Mouse (Mus musculus) liver, embryonic 16.5 days (tissue): ENCODE measurements at regions not wholly inside any gene's neighbourhood (a gene's known extent, or its start where the extent isn't known, plus 50 kb on each side); places are given as distances from the start of the nearest gene placed in this dataset.

Experiments used
- ATAC-seq: fragments of 200-750 bp; cut with Nextera tagmentation; 2 replicates; pipeline ENCODE4 v1.8.0; 2017; ENCODE audit warnings: low read depth, mild to moderate bottlenecking, moderate number of reproducible peaks, moderate library complexity
- H3K27ac ChIP-seq: fragments of 300-500 bp; sonication (generic); 2 replicates; pipeline ENCODE4 v1.5.1; 2014; ENCODE audit warnings: mild to moderate bottlenecking, low read length
- H3K27me3 ChIP-seq: fragments of 300-500 bp; sonication (generic); 2 replicates; pipeline ENCODE4 v1.6.1; 2014; ENCODE audit warnings: low read depth, low read length, mixed read lengths; ENCODE audit not compliant: control insufficient read depth, insufficient read depth
- H3K36me3 ChIP-seq: fragments of 300-500 bp; sonication (generic); 2 replicates; pipeline ENCODE4 v1.6.1; 2014; ENCODE audit warnings: mild to moderate bottlenecking; ENCODE audit not compliant: control insufficient read depth, insufficient read depth
- H3K4me1 ChIP-seq: fragments of 300-500 bp; sonication (generic); 2 replicates; pipeline ENCODE4 v1.6.1; 2014; ENCODE audit warnings: low read depth, low read length, mixed read lengths; ENCODE audit not compliant: control insufficient read depth
- H3K4me2 ChIP-seq: fragments of 300-500 bp; sonication (generic); 2 replicates; pipeline ENCODE4 v1.6.1; 2014; ENCODE audit warnings: low read depth, low read length, mixed read lengths
- H3K4me3 ChIP-seq: fragments of 300-500 bp; sonication (generic); 2 replicates; pipeline ENCODE4 v1.5.1; 2014; ENCODE audit warnings: low read depth, mild to moderate bottlenecking, low read length
- H3K9ac ChIP-seq: fragments of 300-500 bp; sonication (generic); 2 replicates; pipeline ENCODE4 v1.6.1; 2014; ENCODE audit warnings: low read depth, low read length
- H3K9me3 ChIP-seq: fragments of 300-500 bp; sonication (generic); replicated peaks from 2 replicates; pipeline ENCODE4 v1.6.1; 2016; ENCODE audit warnings: low read length; ENCODE audit not compliant: control insufficient read depth
- WGBS: fragments of 180-500 bp; shearing (Covaris S2); extraction: QIAGEN DNeasy Blood & Tissue Kit; methylation state at CpG from one replicate; pipeline ENCODE4 v1.1.7; 2014; ENCODE audit not compliant: insufficient replicate concordance; 5-methylcytosine and 5-hydroxymethylcytosine counted together

GRCm38 (mm10) chr1:193751819-193752251 lies 381.7 kb upstream of the Camk1g start:
- no peak overlapping the region for H3K9ac ChIP-seq
- H3K9me3 ChIP-seq, result no peaks in the 10 kb centered on the region
- no peak overlapping the region for H3K27ac ChIP-seq
- H3K4me3 ChIP-seq, result no peak overlapping the region
- H3K4me2 ChIP-seq, result no peak overlapping the region
- 30% methylated on average over 4 of the region's 4 CpGs for WGBS
- no peaks in the 10 kb centered on the region for H3K27me3 ChIP-seq
- H3K4me1 ChIP-seq, result no peaks in the 10 kb centered on the region
- H3K36me3 ChIP-seq, result no peaks in the 10 kb centered on the region
- no peak for ATAC-seq

GRCm38 (mm10) chr1:193750929-193751328 lies 380.8 kb upstream of the Camk1g start:
- no peak overlapping the region for H3K4me2 ChIP-seq
- 34% methylated on average over 4 of the region's 4 CpGs for WGBS
- H3K9ac ChIP-seq, result no peak overlapping the region
- H3K27ac ChIP-seq, result no peak overlapping the region
- H3K36me3 ChIP-seq, result no peaks in the 10 kb centered on the region
- no peaks in the 10 kb centered on the region for H3K9me3 ChIP-seq
- H3K4me1 ChIP-seq, result no peaks in the 10 kb centered on the region
- H3K4me3 ChIP-seq, result no peak overlapping the region
- no peaks in the 10 kb centered on the region for H3K27me3 ChIP-seq
- ATAC-seq, result no peak

- Histone ChIP-seq H3K9me3 (no peaks in the 10 kb centered on the region), H3K4me1 (no peaks in the 10 kb centered on the region), H3K27me3 (no peaks in the 10 kb centered on the region), H3K4me3 (no peak overlapping the region), H3K9ac (no peak overlapping the region), H3K27ac (no peak overlapping the region), H3K36me3 (no peaks in the 10 kb centered on the region), H3K4me2 (no peak overlapping the region)
- WGBS, result 55% methylated on average over 6 of the region's 6 CpGs
- no peak for ATAC-seq
Measured at GRCm38 (mm10) chr1:193747426-193747960, 377.4 kb upstream of the Camk1g start.

GRCm38 (mm10) chr1:193742688-193743087 lies 372.6 kb upstream of the Camk1g start:
- no peaks in the 10 kb centered on the region for H3K9me3 ChIP-seq
- H3K4me2 ChIP-seq, result no peak overlapping the region
- H3K4me3 ChIP-seq, result no peak overlapping the region
- H3K36me3 ChIP-seq, result no peaks in the 10 kb centered on the region
- H3K9ac ChIP-seq, result no peak overlapping the region
- ATAC-seq, result no peak
- H3K27ac ChIP-seq, result no peak overlapping the region
- H3K27me3 ChIP-seq, result no peaks in the 10 kb centered on the region
- WGBS, result 62% methylated on average over 2 of the region's 2 CpGs
- no peaks in the 10 kb centered on the region for H3K4me1 ChIP-seq

GRCm38 (mm10) chr1:193738821-193739220 lies 368.7 kb upstream of the Camk1g start:
- no peaks in the 10 kb centered on the region for H3K4me1 ChIP-seq
- 40% methylated on average over 6 of the region's 6 CpGs for WGBS
- no peak overlapping the region for H3K4me2 ChIP-seq
- H3K27ac ChIP-seq, result no peak overlapping the region
- H3K4me3 ChIP-seq, result no peak overlapping the region
- no peaks in the 10 kb centered on the region for H3K9me3 ChIP-seq
- H3K9ac ChIP-seq, result no peak overlapping the region
- H3K27me3 ChIP-seq, result no peaks in the 10 kb centered on the region
- ATAC-seq, result no peak
- no peaks in the 10 kb centered on the region for H3K36me3 ChIP-seq

GRCm38 (mm10) chr1:193735949-193736518 lies 365.9 kb upstream of the Camk1g start:
- WGBS, result 37% methylated on average over 1 of the region's 1 CpGs

GRCm38 (mm10) chr1:193734014-193734763 lies 364.1 kb upstream of the Camk1g start:
- H3K9ac ChIP-seq, result no peak overlapping the region
- no peaks in the 10 kb centered on the region for H3K9me3 ChIP-seq
- no peak overlapping the region for H3K27ac ChIP-seq
- no peaks in the 10 kb centered on the region for H3K4me1 ChIP-seq
- no peaks in the 10 kb centered on the region for H3K27me3 ChIP-seq
- ATAC-seq, result no peak
- H3K4me2 ChIP-seq, result no peak overlapping the region
- WGBS, result 53% methylated on average over 4 of the region's 4 CpGs
- H3K36me3 ChIP-seq, result no peaks in the 10 kb centered on the region
- no peak overlapping the region for H3K4me3 ChIP-seq

More at GRCm38 (mm10) chr1:193735949-193736518, 365.9 kb upstream of the Camk1g start:
- Histone ChIP-seq H3K27ac (no peak overlapping the region), H3K9ac (no peak overlapping the region), H3K4me2 (no peak overlapping the region), H3K9me3 (no peaks in the 10 kb centered on the region), H3K27me3 (no peaks in the 10 kb centered on the region), H3K4me1 (no peaks in the 10 kb centered on the region), H3K36me3 (no peaks in the 10 kb centered on the region), H3K4me3 (no peak overlapping the region)
- no peak for ATAC-seq

GRCm38 (mm10) chr1:193733402-193733801 lies 363.3 kb upstream of the Camk1g start:
- H3K9ac ChIP-seq, result no peak overlapping the region
- H3K4me3 ChIP-seq, result no peak overlapping the region
- H3K9me3 ChIP-seq, result no peaks in the 10 kb centered on the region
- WGBS, result 18% methylated on average over 5 of the region's 5 CpGs
- no peak overlapping the region for H3K27ac ChIP-seq
- no peaks in the 10 kb centered on the region for H3K36me3 ChIP-seq
- H3K4me1 ChIP-seq, result no peaks in the 10 kb centered on the region
- no peaks in the 10 kb centered on the region for H3K27me3 ChIP-seq
- ATAC-seq, result no peak
- no peak overlapping the region for H3K4me2 ChIP-seq

GRCm38 (mm10) chr1:193732113-193732512 lies 362.0 kb upstream of the Camk1g start:
- Histone ChIP-seq H3K27ac (no peak overlapping the region), H3K36me3 (no peaks in the 10 kb centered on the region), H3K4me1 (no peaks in the 10 kb centered on the region), H3K27me3 (no peaks in the 10 kb centered on the region), H3K4me3 (no peak overlapping the region), H3K9me3 (no peaks in the 10 kb centered on the region), H3K9ac (no peak overlapping the region), H3K4me2 (no peak overlapping the region)
- 13% methylated on average over 1 of the region's 1 CpGs for WGBS
- ATAC-seq, result no peak
